Mouse (Mus musculus): ENCODE measurements at regions not wholly inside any gene's neighbourhood (a gene's known extent, or its start where the extent isn't known, plus 50 kb on each side); places are given as distances from the start of the nearest gene placed in this dataset.

DNA sequence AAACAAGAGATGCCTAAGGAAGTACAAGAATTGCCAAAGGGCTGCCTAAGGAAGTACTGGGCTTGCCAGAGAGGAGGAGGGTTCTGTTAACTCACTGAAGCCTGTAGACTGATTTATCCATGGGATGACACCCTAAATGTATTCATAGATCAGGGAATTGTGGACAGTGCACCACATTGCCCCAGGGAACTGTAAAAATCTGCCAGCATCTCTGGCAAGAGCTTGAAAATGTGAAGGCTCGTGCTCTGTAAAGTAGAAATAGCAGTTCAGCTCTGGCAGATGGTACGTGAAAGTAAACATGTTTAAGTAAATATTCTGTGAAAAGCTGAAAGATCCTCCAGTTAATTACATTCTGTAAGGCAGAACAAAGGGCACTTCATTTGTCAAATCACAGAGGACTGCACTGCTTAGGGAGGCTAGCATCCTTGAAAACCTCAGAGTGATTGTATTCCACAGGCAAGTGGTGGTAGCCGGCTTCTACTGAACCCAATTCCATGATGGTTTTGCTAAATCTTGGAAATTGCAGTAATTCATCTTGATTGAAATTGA, 445.9 kb upstream of the Grin3a start:
- no peak for DNase-seq (ENCODE audit: low spot score in 2 of 2)
- H3K27ac ChIP-seq, result no peak overlapping the region
- H3K4me3 ChIP-seq, result no peak overlapping the region
- no peak for TF ChIP-seq CTCF (conservative IDR thresholded peaks at IDR 0.05)

DNA sequence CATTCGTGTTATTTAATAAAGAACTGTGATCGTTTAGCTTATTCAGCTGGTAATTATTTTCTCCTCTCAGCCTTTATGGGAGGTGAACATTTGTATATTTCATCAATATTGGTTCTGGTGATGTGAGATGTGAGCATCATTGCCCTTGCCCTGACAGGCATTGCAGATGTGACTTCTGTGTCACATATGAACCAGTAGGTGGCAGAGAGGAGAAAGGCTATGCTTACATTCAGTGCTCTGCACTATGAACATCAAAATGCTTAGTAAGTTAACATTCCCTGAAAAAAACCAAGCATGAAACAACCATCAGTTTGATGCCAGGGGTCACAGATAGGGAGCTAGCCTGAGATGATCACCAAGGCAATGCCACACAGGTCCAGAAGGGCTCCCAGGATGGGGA, 441.1 kb upstream of the Grin3a start:
- no peak for DNase-seq (ENCODE audit: low spot score in 2 of 2)
- peak; percentile 65 for TF ChIP-seq CTCF (conservative IDR thresholded peaks at IDR 0.05)
- no peak overlapping the region for H3K27ac ChIP-seq
- no peak overlapping the region for H3K4me3 ChIP-seq

DNA sequence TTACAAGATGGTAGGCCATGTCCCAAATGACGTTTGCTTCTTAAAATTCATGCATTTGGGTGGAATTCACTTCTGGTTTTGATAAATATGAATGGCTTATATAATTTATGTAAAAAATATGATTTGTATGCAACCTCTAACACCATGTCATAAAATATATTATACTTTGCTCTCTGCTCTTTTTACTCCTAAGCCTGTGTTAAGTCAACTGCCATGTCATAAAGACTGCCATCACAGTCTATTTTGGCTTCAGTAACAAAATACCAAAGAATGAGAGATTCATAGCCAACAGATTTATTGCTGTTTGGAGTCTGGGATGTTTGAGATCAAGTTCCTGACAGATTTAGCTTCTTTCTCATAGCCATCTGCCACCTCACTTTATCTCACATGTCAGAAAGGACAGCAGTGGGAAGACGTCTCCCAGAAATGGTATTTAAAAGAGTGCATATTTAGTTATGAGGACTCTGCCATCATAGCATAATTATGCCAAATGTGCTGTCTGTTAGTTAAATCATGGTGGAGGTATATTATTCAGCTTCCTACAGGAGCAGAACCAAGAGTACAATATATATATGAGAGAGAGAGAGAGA, 413.6 kb upstream of the Grin3a start:
- Histone ChIP-seq H3K4me3 (no peak overlapping the region), H3K27ac (no peak overlapping the region)
- peak in 1 of 2 experiments; percentile 5 for DNase-seq (ENCODE audit: low spot score in 2 of 2)
- no peak for TF ChIP-seq CTCF (conservative IDR thresholded peaks at IDR 0.05)

DNA sequence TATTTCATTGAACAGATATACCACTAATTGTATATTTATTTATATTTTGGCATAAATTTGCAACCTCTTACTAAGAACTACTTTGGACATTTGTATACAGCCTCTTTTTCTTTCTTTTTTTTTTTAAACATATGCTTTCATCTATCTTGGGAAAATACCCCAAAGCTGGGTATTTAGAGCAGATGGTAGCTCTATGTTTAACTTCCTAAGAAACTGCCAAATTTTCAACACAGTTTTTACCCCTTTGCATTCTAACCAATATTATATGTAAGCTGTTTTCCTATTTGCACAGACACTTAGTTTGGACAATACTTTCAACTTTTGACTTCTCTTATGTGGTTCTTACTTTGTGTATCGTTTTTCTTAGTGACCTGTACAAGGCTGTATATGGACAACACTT, 396.5 kb upstream of the Grin3a start:
- no peak for TF ChIP-seq CTCF (conservative IDR thresholded peaks at IDR 0.05)
- no peak for DNase-seq (ENCODE audit: low spot score in 2 of 2)
- Histone ChIP-seq H3K27ac (no peak overlapping the region), H3K4me3 (no peak overlapping the region)

DNA sequence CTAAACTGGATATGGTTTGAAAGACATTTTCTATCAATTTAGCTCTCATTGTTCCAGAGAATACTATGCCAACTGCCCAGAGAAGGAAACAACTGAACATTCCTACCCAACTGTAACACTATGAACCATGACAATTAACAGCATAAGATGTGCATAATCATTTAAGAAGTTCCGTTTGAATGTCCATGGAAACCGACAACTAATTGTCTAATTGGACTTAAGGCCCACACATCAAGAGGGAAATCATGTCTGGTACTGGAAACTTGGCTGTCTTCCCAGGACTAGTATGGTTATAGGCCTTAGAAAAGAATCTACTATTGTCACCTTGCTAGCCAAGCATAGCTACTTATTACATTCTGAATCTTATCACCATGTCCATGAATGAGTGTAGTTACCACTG, 395.4 kb upstream of the Grin3a start:
- DNase-seq (ENCODE audit: low spot score in 2 of 2), result no peak
- TF ChIP-seq CTCF (conservative IDR thresholded peaks at IDR 0.05), result no peak
- no peak overlapping the region for H3K27ac ChIP-seq
- no peak overlapping the region for H3K4me3 ChIP-seq

DNA sequence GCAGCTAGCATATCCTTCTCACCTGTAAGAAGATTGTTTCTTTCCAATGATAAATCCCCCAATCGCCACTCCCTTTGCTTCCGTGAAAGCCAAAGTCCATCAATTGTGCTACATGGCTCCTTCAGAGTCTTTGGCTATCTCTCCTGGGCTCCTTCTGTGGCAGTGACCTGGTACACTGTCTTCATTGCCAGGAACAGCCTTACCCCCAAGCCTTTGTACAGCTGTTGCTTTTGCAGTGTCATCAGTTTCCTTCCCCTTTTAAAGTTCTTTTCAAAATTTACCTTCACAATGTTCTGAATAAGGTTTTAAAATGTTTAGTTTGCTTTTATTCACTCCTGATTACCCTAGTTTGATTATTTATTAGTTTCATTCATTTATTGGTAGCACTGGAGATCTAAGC, 393.8 kb upstream of the Grin3a start:
- no peak overlapping the region for H3K27ac ChIP-seq
- no peak for TF ChIP-seq CTCF (conservative IDR thresholded peaks at IDR 0.05)
- no peak overlapping the region for H3K4me3 ChIP-seq
- no peak for DNase-seq (ENCODE audit: low spot score in 2 of 2)

DNA sequence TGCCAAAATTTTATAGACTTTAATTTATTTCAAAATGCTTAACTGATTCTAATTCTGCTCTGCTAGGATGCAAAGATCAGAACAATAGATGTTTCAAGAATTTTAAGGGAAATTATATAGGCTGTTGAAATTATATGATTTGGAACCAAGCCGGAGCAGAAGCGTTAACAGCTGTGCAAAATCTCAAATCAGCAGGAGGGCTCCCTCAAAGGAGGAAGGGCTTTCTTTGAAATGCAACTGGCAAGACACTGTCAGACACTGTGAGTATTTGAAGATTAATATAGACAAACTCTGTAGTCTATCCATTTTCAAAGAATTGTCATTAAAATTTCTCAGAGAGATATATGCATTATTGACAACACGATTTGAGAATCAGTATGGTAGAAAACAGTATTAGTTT, 389.9 kb upstream of the Grin3a start:
- Histone ChIP-seq H3K27ac (no peak overlapping the region), H3K4me3 (no peak overlapping the region)
- TF ChIP-seq CTCF (conservative IDR thresholded peaks at IDR 0.05), result no peak
- no peak for DNase-seq (ENCODE audit: low spot score in 2 of 2)

DNA sequence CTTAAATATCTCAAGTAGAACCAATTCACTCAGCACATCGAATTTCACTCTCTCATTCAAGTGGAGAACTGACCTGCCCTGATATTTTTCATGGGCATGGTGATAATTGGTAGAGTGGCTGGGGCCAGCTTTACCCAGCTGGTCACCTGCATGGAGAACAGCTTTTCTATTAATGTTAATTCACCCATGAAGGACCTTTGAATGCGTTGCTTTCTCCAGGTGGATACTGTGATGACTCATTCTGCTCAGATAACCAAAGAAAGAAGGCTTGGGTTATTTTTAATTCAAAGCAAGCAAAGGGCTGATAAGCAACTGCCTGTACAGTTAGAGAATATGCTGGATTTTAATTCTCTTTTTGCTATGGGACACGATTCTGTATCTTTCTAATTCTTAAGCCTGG, 357.8 kb upstream of the Grin3a start:
- no peak for TF ChIP-seq CTCF (conservative IDR thresholded peaks at IDR 0.05)
- Histone ChIP-seq H3K4me3 (no peak overlapping the region), H3K27ac (no peak overlapping the region)
- DNase-seq (ENCODE audit: low spot score in 2 of 2), result no peak

DNA sequence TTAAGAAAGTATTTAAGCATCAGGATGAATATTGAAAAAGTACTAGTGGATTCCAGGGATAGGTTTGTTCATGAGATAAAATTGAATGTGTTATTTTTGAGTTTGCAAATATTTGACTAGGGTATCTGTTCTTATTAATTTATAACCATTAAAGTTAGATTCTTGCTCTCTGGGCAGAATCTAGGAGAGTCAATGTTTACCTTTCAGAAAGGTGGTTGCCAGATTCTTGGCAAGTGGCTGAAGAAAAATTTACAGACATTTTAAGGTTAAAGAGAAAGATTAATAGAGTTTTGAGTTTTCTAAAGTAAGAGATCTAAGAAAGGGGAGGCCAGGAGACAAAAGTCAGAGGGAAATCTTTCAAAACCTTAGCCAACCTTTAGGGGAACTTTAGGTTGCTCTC, 331.7 kb upstream of the Grin3a start:
- no peak overlapping the region for H3K4me3 ChIP-seq
- TF ChIP-seq CTCF (conservative IDR thresholded peaks at IDR 0.05), result no peak
- no peak for DNase-seq (ENCODE audit: low spot score in 2 of 2)
- H3K27ac ChIP-seq, result no peak overlapping the region

DNA sequence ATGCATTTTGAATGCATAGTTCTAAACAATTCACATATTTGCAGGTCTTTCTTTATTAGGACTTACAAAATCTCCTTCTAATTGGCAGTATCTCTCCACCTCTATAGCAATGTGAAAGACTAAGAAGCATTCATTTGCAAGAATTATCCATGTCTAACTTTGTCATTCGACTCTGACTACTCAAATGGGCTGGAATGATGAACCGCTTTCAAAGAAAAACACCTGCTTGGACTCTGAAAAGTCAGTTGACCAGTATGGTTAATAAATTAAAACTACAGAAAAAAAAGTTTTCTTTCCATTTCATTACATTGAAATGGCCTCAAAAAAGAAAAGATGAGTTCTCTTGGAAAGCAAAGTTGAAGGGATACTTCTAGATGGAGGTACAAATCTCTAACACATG, 331.1 kb upstream of the Grin3a start:
- DNase-seq (ENCODE audit: low spot score in 2 of 2), result no peak
- Histone ChIP-seq H3K27ac (no peak overlapping the region), H3K4me3 (no peak overlapping the region)
- no peak for TF ChIP-seq CTCF (conservative IDR thresholded peaks at IDR 0.05)

DNA sequence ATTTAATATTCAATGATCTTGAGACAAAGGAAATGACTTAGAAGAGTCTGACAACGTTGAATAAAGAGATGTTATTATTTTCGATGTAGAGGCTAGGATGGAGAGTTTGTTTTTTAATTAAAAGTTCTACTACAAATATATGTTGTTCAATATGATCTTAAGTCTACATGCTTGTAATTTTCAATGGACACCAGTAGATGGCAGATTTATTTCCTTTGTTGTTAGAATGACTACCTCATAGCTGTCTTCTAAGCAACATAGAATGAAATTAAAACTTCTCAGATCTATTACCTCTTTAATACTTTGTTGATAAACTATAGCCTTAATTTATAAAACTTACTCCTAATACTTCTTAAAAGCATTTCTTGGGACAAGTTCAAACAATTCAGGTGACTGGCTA, 315.3 kb upstream of the Grin3a start:
- H3K27ac ChIP-seq, result no peak overlapping the region
- DNase-seq (ENCODE audit: low spot score in 2 of 2), result no peak
- no peak overlapping the region for H3K4me3 ChIP-seq
- peak; percentile 77 for TF ChIP-seq CTCF (conservative IDR thresholded peaks at IDR 0.05)

DNA sequence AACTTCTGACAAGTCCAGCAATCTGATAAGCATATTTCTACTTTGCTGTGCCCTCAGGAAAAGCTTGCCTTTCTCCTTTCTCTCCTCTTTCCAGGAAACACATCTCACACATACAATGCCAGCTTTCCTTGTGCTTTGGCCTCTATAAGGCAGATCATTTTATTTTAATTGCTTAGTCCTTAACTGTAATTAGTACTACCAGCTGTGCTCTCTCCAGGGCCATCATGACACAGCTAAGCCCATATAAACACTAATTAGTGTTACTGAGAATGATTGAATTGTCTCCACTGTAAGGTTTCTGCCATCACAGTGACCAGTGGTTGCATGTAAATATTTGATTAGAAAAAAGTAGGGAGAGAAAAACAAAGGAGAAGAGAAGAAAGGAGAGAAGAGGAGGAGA, 300.4 kb upstream of the Grin3a start:
- TF ChIP-seq CTCF (conservative IDR thresholded peaks at IDR 0.05), result no peak
- DNase-seq (ENCODE audit: low spot score in 2 of 2), result no peak
- Histone ChIP-seq H3K4me3 (no peak overlapping the region), H3K27ac (no peak overlapping the region)

DNA sequence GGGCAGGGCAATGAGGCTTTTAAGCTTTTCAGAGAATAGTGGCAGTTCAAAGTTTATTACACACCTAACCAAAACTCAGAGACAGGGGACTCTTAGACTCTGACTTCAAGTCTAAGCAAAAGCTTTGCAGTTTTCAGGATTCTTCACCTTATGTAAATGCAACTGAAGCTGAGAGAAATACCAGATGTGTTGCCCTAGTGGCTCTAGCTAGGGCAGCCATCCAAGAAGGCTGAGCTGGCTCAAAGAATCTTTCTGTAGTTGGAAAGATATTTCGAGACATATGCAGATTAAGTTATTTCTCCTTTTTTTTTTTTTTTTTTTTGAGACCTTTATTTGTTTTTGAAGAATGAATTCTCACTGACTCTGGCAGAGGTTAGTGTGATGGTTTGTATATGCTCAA, 284.7 kb upstream of the Grin3a start:
- TF ChIP-seq CTCF (conservative IDR thresholded peaks at IDR 0.05), result no peak
- Histone ChIP-seq H3K27ac (no peak overlapping the region), H3K4me3 (no peak overlapping the region)
- DNase-seq (ENCODE audit: low spot score in 2 of 2), result no peak

DNA sequence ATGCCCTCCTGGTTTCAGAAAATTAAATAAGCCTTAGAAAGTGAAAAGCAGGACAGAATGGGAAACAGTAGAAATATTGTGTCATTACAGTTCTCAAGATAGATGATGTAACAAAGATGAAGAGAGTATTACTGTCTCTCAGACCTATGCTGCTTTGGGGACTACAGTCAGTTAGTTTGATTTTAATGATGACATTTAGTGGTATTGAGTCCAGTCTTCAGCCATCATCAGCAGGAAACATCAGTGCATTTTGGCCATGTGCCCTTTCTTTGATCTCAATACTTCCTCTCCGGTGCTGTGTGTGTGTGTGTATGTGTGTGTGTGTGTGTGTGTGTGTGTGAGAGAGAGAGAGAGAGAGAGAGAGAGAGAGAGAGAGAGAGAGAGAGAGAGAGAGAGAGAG, 261.0 kb upstream of the Grin3a start:
- no peak overlapping the region for H3K4me3 ChIP-seq
- H3K27ac ChIP-seq, result no peak overlapping the region
- no peak for TF ChIP-seq CTCF (conservative IDR thresholded peaks at IDR 0.05)
- DNase-seq (ENCODE audit: low spot score in 2 of 2), result no peak

DNA sequence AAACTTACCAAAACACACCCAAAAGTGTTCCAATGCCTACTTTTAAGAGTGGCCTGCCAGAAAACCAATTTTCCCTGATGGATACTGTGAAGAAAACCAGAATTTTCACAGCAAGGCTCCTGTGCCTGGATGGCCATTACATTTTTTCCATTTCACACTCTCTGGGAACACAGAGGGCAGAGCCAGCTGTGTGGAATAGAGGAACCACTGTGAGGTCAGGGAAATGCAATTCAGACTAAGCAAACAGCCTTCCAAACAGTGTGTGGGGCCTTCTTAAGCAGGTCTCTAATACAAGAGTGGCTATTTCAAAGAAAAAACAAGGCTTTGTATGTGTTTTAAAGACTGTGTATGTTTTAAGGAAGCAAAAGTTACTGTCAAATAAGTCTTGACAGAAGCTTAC, 242.3 kb upstream of the Grin3a start:
- Histone ChIP-seq H3K27ac (no peak overlapping the region), H3K4me3 (no peak overlapping the region)
- TF ChIP-seq CTCF (conservative IDR thresholded peaks at IDR 0.05), result no peak
- no peak for DNase-seq (ENCODE audit: low spot score in 2 of 2)

All from layer of hippocampus, adult 2 months (tissue).